In genomic region chr10:97877088-97877487, GRCm38 (mm10) we compare ENCODE assay signal across 27 mouse cellular contexts.
DNase-seq lines count a peak whose midpoint lies in the region; ATAC-seq and TF ChIP-seq lines count a peak whose summit lies in the region.
"Had no signal": no experiment of that assay in that cellular context is flagged by ENCODE, and none has a peak within 500 bp of the region (broad histone marks: within the 10 kb centered on the region; RNA-seq: fewer than 3 reads in every experiment).

No protein-coding gene starts in this region.

- H3K4me1 ChIP-seq in heart, embryonic 12.5 days (replicated peaks), result no peaks in the 10 kb centered on the region
- H3K4me1 ChIP-seq in lung, postnatal 0 days (ENCODE audit: insufficient read depth, low read depth, low read length), result no peaks in the 10 kb centered on the region
- no peaks in the 10 kb centered on the region for H3K4me1 ChIP-seq in midbrain, embryonic 14.5 days (ENCODE audit: control insufficient read depth, insufficient read depth, low read length)
- H3K4me1 ChIP-seq: forebrain, embryonic 13.5 days; hindbrain, embryonic 13.5 days; lung, embryonic 15.5 days; megakaryocyte, embryonic 14.5 days; midbrain, embryonic 12.5 days; neural tube, embryonic 13.5 days had no signal

- H3K36me3 ChIP-seq in heart, embryonic 12.5 days, result no peaks in the 10 kb centered on the region
- H3K36me3 ChIP-seq in lung, postnatal 0 days (ENCODE audit: insufficient read depth, low read length), result no peaks in the 10 kb centered on the region
- H3K36me3 ChIP-seq in midbrain, embryonic 14.5 days (ENCODE audit: control insufficient read depth, insufficient read depth, low read length), result no peaks in the 10 kb centered on the region
- H3K36me3 ChIP-seq: hindbrain, embryonic 13.5 days; lung, embryonic 15.5 days; midbrain, embryonic 12.5 days; neural tube, embryonic 13.5 days had no signal

- TF ChIP-seq EP300 in lung, postnatal 0 days (IDR thresholded peaks at IDR 0.05), result peak; percentile 81

- DNase-seq in heart, adult 9 months (ENCODE audit: low spot score in 2 of 2), result peak; percentile 0 to 7
- DNase-seq in heart, postnatal 25 days (ENCODE audit: low spot score), result no peak
- peak; percentile 4 for DNase-seq in heart, postnatal 4 days
- DNase-seq in lung, postnatal 0 days (ENCODE audit: low spot score), result peak; percentile 50
- DNase-seq in midbrain, embryonic 14.5 days, result no peak
- DNase-seq: adrenal gland, postnatal 25 days; cerebellum, adult 2 months; cerebellum, postnatal 14 days; gastrocnemius, postnatal 10 days; kidney, adult 8-10 months; kidney, postnatal 4 days; liver; right cerebral cortex, postnatal 4 days; thymus, adult 18-20 months; thymus, postnatal 25 days had no signal

- no peak for ATAC-seq in heart, embryonic 12.5 days (ENCODE audit: insufficient number of reproducible peaks, low FRiP score)
- peak; percentile 74 for ATAC-seq in lung, postnatal 0 days
- ATAC-seq in midbrain, embryonic 14.5 days (ENCODE audit: low FRiP score, low TSS enrichment), result no peak
- no peak for ATAC-seq in CD4-positive, CD25-positive, alpha-beta regulatory T cell, adult 4 months
- ATAC-seq: forebrain, embryonic 13.5 days; intestine, embryonic 16.5 days had no signal

- WGBS in heart, embryonic 12.5 days, result 41% methylated on average over 3 of the region's 3 CpGs
- 25% methylated on average over 3 of the region's 3 CpGs for WGBS in lung, postnatal 0 days
- 65% methylated on average over 3 of the region's 3 CpGs for WGBS in midbrain, embryonic 14.5 days

- no peaks in the 10 kb centered on the region for H3K27me3 ChIP-seq in heart, embryonic 12.5 days (replicated peaks)
- no peaks in the 10 kb centered on the region for H3K27me3 ChIP-seq in lung, postnatal 0 days (replicated peaks; ENCODE audit: insufficient read depth, low read length)
- H3K27me3 ChIP-seq in midbrain, embryonic 14.5 days (ENCODE audit: control insufficient read depth, insufficient read depth, low read length), result no peaks in the 10 kb centered on the region
- H3K27me3 ChIP-seq: forebrain, embryonic 13.5 days; hindbrain, embryonic 13.5 days; lung, embryonic 15.5 days; megakaryocyte, embryonic 14.5 days; midbrain, embryonic 12.5 days; neural tube, embryonic 13.5 days had no signal

- TF ChIP-seq CTCF in lung, postnatal 0 days (IDR thresholded peaks at IDR 0.05), result no peak

- intact Hi-C loops in heart, postnatal 25 days (cut with DNase I), result no loop called here

- H3K4me2 ChIP-seq in heart, embryonic 12.5 days, result no peak overlapping the region
- no peak overlapping the region for H3K4me2 ChIP-seq in lung, postnatal 0 days (replicated peaks; ENCODE audit: low read depth, low read length)
- no peak overlapping the region for H3K4me2 ChIP-seq in midbrain, embryonic 14.5 days (ENCODE audit: low read length)
- H3K4me2 ChIP-seq: forebrain, embryonic 13.5 days; hindbrain, embryonic 13.5 days; lung, embryonic 15.5 days; midbrain, embryonic 12.5 days; neural tube, embryonic 13.5 days had no signal

- no peak overlapping the region for H3K4me3 ChIP-seq in heart, embryonic 12.5 days
- H3K4me3 ChIP-seq in lung, postnatal 0 days (ENCODE audit: low read depth, low read length), result no peak overlapping the region
- H3K4me3 ChIP-seq in midbrain, embryonic 14.5 days (replicated peaks; ENCODE audit: low read depth, low read length), result no peak overlapping the region
- H3K4me3 ChIP-seq: forebrain, embryonic 13.5 days; hindbrain, embryonic 13.5 days; lung, embryonic 15.5 days; megakaryocyte, embryonic 14.5 days; midbrain, embryonic 12.5 days; neural tube, embryonic 13.5 days had no signal

- H3K9ac ChIP-seq in heart, embryonic 12.5 days, result no peak overlapping the region
- H3K9ac ChIP-seq in lung, postnatal 0 days (replicated peaks; ENCODE audit: low read depth), result no peak overlapping the region
- H3K9ac ChIP-seq in midbrain, embryonic 14.5 days (replicated peaks; ENCODE audit: low read length), result no peak overlapping the region
- H3K9ac ChIP-seq: forebrain, embryonic 13.5 days; hindbrain, embryonic 13.5 days; liver, embryonic 14.5 days; lung, embryonic 15.5 days; midbrain, embryonic 12.5 days; neural tube, embryonic 13.5 days had no signal

- no peak overlapping the region for H3K27ac ChIP-seq in heart, embryonic 12.5 days (ENCODE audit: poor library complexity, severe bottlenecking)
- no peak overlapping the region for H3K27ac ChIP-seq in lung, postnatal 0 days (ENCODE audit: low read length)
- H3K27ac ChIP-seq in midbrain, embryonic 14.5 days (replicated peaks; ENCODE audit: low read depth, low read length), result no peak overlapping the region
- H3K27ac ChIP-seq: forebrain, embryonic 13.5 days; hindbrain, embryonic 13.5 days; kidney, postnatal 0 days; liver, embryonic 14.5 days; lung, embryonic 15.5 days; midbrain, embryonic 12.5 days; neural tube, embryonic 13.5 days; stomach, postnatal 0 days had no signal

- no peaks in the 10 kb centered on the region for H3K9me3 ChIP-seq in heart, embryonic 12.5 days (replicated peaks)
- H3K9me3 ChIP-seq in lung, postnatal 0 days (ENCODE audit: low read length), result no peaks in the 10 kb centered on the region
- H3K9me3 ChIP-seq in midbrain, embryonic 14.5 days (ENCODE audit: control insufficient read depth, low read length), result no peaks in the 10 kb centered on the region
- H3K9me3 ChIP-seq: forebrain, embryonic 13.5 days; hindbrain, embryonic 13.5 days; lung, embryonic 15.5 days; midbrain, embryonic 12.5 days; neural tube, embryonic 13.5 days had no signal

Comparison
In these comparisons a context has a peak if more than half of its experiments do, and no peak if none do; other contexts are left out.
1. DNase-seq: peak in heart, adult 9 months (2 of 2), heart, postnatal 4 days (single experiment) and lung, postnatal 0 days (single experiment); none in heart, postnatal 25 days (single experiment) and midbrain, embryonic 14.5 days (single experiment).